Mouse (Mus musculus) layer of hippocampus, postnatal 36 days (tissue): ENCODE results near the gene Kcnk7. TPM values are rescaled to one million over a fixed set of nuclear protein-coding genes. Genes with fewer than 3 reads are reported as not detected.

Experiments
- DNase-seq, 2 experiments: peaks; one replicate each; pipeline ENCODE4 v3.0.0; 2022
- total RNA-seq, 2 experiments: library from RNA; stranded (reverse); gene quantifications; 2 replicates each; pipeline ENCODE4 v1.2.3; 2021

Kcnk7 gene
- total RNA-seq, 2 experiments from 2014 or later = not detected

- DNase-seq = no peak
These were observed 21.8 kb downstream of the Kcnk7 start, which contains the start of gene Ehbp1l1 for GRCm38 (mm10) chr19:5725767-5726515. TSS of gene Ehbp1l1 (minus strand) at chr19:5726317.

- DNase-seq = no peak
These were observed 22.9 kb downstream of the Kcnk7 start for GRCm38 (mm10) chr19:5726961-5727578.

- DNase-seq = peak; percentile 83
These were observed 23.5 kb downstream of the Kcnk7 start for GRCm38 (mm10) chr19:5727701-5728100.

- DNase-seq = peak in 1 of 2 experiments; percentile 57
These were observed 24.7 kb downstream of the Kcnk7 start for GRCm38 (mm10) chr19:5728631-5729443.

- DNase-seq = peak; percentile 81 to 82
These were observed 25.3 kb downstream of the Kcnk7 start, which contains the start of gene Fam89b for GRCm38 (mm10) chr19:5729444-5729815. TSS of gene Fam89b (minus strand) at chr19:5729653.

GRCm38 (mm10) chr19:5730314-5731186 lies 26.4 kb downstream of the Kcnk7 start:
- DNase-seq = no peak

- DNase-seq = peak; percentile 91
These were observed 27.3 kb downstream of the Kcnk7 start for GRCm38 (mm10) chr19:5731264-5731978.

- no peak for DNase-seq
These were observed 30.2 kb downstream of the Kcnk7 start for GRCm38 (mm10) chr19:5734325-5734724.

GRCm38 (mm10) chr19:5739446-5739845 lies 35.3 kb downstream of the Kcnk7 start:
- DNase-seq = no peak

GRCm38 (mm10) chr19:5740320-5741317 lies 36.5 kb downstream of the Kcnk7 start, which contains the start of gene Ltbp3:
TSS of gene Ltbp3 (plus strand) at chr19:5740904.
- peak in 1 of 2 experiments; percentile 66 for DNase-seq

- DNase-seq = peak; percentile 71 to 73
These were observed 37.6 kb downstream of the Kcnk7 start for GRCm38 (mm10) chr19:5741641-5742240.

- DNase-seq = no peak
These were observed 38.1 kb downstream of the Kcnk7 start for GRCm38 (mm10) chr19:5742241-5742641.

- DNase-seq = no peak
These were observed 39.4 kb downstream of the Kcnk7 start for GRCm38 (mm10) chr19:5743576-5743975.

GRCm38 (mm10) chr19:5745756-5746710 lies 41.9 kb downstream of the Kcnk7 start:
- DNase-seq = no peak

- DNase-seq = no peak
These were observed 42.8 kb downstream of the Kcnk7 start for GRCm38 (mm10) chr19:5746907-5747363.

- DNase-seq = no peak
These were observed 45.3 kb downstream of the Kcnk7 start for GRCm38 (mm10) chr19:5749476-5749875.

- DNase-seq = no peak
These were observed 46.8 kb downstream of the Kcnk7 start for GRCm38 (mm10) chr19:5750951-5751350.

- no peak for DNase-seq
These were observed 47.6 kb downstream of the Kcnk7 start for GRCm38 (mm10) chr19:5751742-5752141.
